Mouse (Mus musculus): Measurements from ENCODE around the gene Ncoa3.

- no peak for TF ChIP-seq POLR2A (IDR thresholded peaks at IDR 0.05; ENCODE audit: borderline replicate concordance, control insufficient read depth, low read depth, low read length)
- no peak for TF ChIP-seq CTCF (IDR thresholded peaks at IDR 0.05; ENCODE audit: control insufficient read depth, insufficient read depth, low read length)
Observed at GRCm38 (mm10) chr2:166062431-166062830, 70.0 kb downstream of the Ncoa3 start.
